Mouse (Mus musculus) G1E (cell line): ENCODE measurements around the gene Isg15. TPM values are rescaled to one million over a fixed set of nuclear protein-coding genes. Genes with fewer than 3 reads are reported as not detected.

Source experiments
- ATAC-seq: 2 replicates; pipeline ENCODE4 v1.8.0; 2016; ENCODE audit warnings: mild to moderate bottlenecking; ENCODE audit not compliant: insufficient number of reproducible peaks, poor library complexity, low FRiP score, severe bottlenecking; ENCODE audit errors: extremely low read depth
- DNase-seq: peaks from one replicate; pipeline ENCODE4 v3.0.0; 2012; ENCODE audit warnings: low spot score
- H3K27me3 ChIP-seq: 2 replicates; pipeline ENCODE4 v1.6.1; 2012; ENCODE audit warnings: mild to moderate bottlenecking, low read length, inconsistent platforms; ENCODE audit not compliant: insufficient read depth
- H3K36me3 ChIP-seq: replicated peaks from 2 replicates; pipeline ENCODE3; 2012; ENCODE audit warnings: mild to moderate bottlenecking, inconsistent platforms
- H3K4me1 ChIP-seq: 2 replicates; pipeline ENCODE4 v1.6.1; 2012; ENCODE audit warnings: low read depth, low read length, inconsistent platforms, mixed read lengths; ENCODE audit not compliant: insufficient read depth
- H3K4me3 ChIP-seq: 2 replicates; pipeline ENCODE4 v1.5.1; 2012; ENCODE audit warnings: low read depth, mild to moderate bottlenecking, inconsistent platforms, low read length, moderate library complexity, mixed read lengths
- H3K9me3 ChIP-seq: replicated peaks from 2 replicates; pipeline ENCODE4 v1.6.1; 2012; ENCODE audit warnings: inconsistent platforms
- CTCF ChIP-seq: IDR thresholded peaks from 2 replicates; pipeline ENCODE4 v1.5.1; 2012; ENCODE audit warnings: low read depth, low read length, inconsistent platforms, mixed read lengths
- GATA1 ChIP-seq: IDR thresholded peaks from 2 replicates; pipeline ENCODE4 v1.6.1; 2012; ENCODE audit warnings: borderline replicate concordance, low read length, inconsistent platforms, mixed read lengths
- GATA2 ChIP-seq: IDR thresholded peaks from 2 replicates; pipeline ENCODE4 v1.6.1; 2012; ENCODE audit warnings: low read depth, low read length, inconsistent platforms, borderline replicate concordance
- POLR2AphosphoS5 ChIP-seq: IDR thresholded peaks from 2 replicates; pipeline ENCODE4 v1.6.1; 2012; ENCODE audit warnings: low read depth, low read length, inconsistent platforms; ENCODE audit not compliant: insufficient replicate concordance
- TAL1 ChIP-seq: conservative IDR thresholded peaks from 2 replicates; pipeline ENCODE4 v1.6.1; 2012; ENCODE audit warnings: low read depth, low read length, inconsistent platforms, mixed read lengths
- polyA plus RNA-seq: library from polyadenylated mRNA; stranded (reverse); fragments of >175 nt; gene quantifications from 2 replicates; pipeline ENCODE4 v1.2.3, GENCODE M21; 2012
- total RNA-seq, 2 experiments: library from RNA; stranded (forward) in 1 of 2; stranded (reverse) in 1 of 2; fragments of 200-1000 nt in 1 of 2; fragments of >200 nt in 1 of 2; fragmentation: Nextera tagmentation in 1 of 2; gene quantifications; 2 replicates each; pipeline ENCODE4 v1.2.3; 2014 to 2017

Isg15 gene
- total RNA-seq (2014; fragmentation: Nextera tagmentation): not detected in 2 replicates
- 0.16 and 0.93 TPM in 2 replicates for total RNA-seq (2017)
- polyA plus RNA-seq: 0.09 and 0.16 TPM in 2 replicates

GRCm38 (mm10) chr4:156200623-156201475, at the start of gene Isg15:
Gene Isg15, minus strand, starts transcription at chr4:156200818.
- H3K4me1 ChIP-seq: peaks cover 25% of the 10 kb centered on the region
- ATAC-seq: no peak
- DNase-seq: no peak
- no peaks in the 10 kb centered on the region; the same call in 1 of the 2 replicates for H3K9me3 ChIP-seq
- H3K27me3 ChIP-seq: peaks cover 52% of the 10 kb centered on the region
- no peak for TF ChIP-seq GATA1
- no peak for TF ChIP-seq GATA2
- TF ChIP-seq TAL1: no peak
- TF ChIP-seq POLR2AphosphoS5: no peak
- TF ChIP-seq CTCF: no peak
- no peak within 1 kb of the TSS for H3K4me3 ChIP-seq
- no peaks in the 10 kb centered on the region for H3K36me3 ChIP-seq

GRCm38 (mm10) chr4:156249567-156249966, 48.9 kb upstream of the Isg15 start:
- Histone ChIP-seq H3K27me3 (no peaks in the 10 kb centered on the region), H3K4me1 (peaks cover 50% of the 10 kb centered on the region), H3K36me3 (peaks cover 66% of the 10 kb centered on the region), H3K9me3 (peaks cover 4% of the 10 kb centered on the region), H3K4me3 (no peak overlapping the region)
- ATAC-seq: no peak
- TF ChIP-seq GATA2: no peak
- TF ChIP-seq GATA1: no peak
- TF ChIP-seq CTCF: no peak
- no peak for TF ChIP-seq TAL1
- no peak for TF ChIP-seq POLR2AphosphoS5
- no peak for DNase-seq

- Histone ChIP-seq H3K4me1 (peaks cover 58% of the 10 kb centered on the region), H3K36me3 (peaks cover 69% of the 10 kb centered on the region), H3K9me3 (no peaks in the 10 kb centered on the region), H3K27me3 (no peaks in the 10 kb centered on the region), H3K4me3 (peak overlapping the region; percentile 76)
- no peak for TF ChIP-seq TAL1
- TF ChIP-seq POLR2AphosphoS5: no peak
- no peak for TF ChIP-seq CTCF
- TF ChIP-seq GATA1: no peak
- no peak for TF ChIP-seq GATA2
- DNase-seq (peak; percentile 28), ATAC-seq (no peak)
These were observed 36.2 kb upstream of the Isg15 start for GRCm38 (mm10) chr4:156236651-156237447.

- H3K4me3 ChIP-seq: peak within 1 kb of the TSS; percentile 91
- no peaks in the 10 kb centered on the region for H3K27me3 ChIP-seq
- peaks cover 69% of the 10 kb centered on the region for H3K36me3 ChIP-seq
- TF ChIP-seq TAL1: no peak
- TF ChIP-seq POLR2AphosphoS5: no peak
- no peak for TF ChIP-seq GATA2
- no peak for TF ChIP-seq GATA1
- TF ChIP-seq CTCF: no peak
- ATAC-seq: peak; percentile 52
- peaks cover 49% of the 10 kb centered on the region for H3K4me1 ChIP-seq
- DNase-seq: peak; percentile 94
- no peaks in the 10 kb centered on the region for H3K9me3 ChIP-seq
These were observed 35.4 kb upstream of the Isg15 start, which contains the start of gene Noc2l for GRCm38 (mm10) chr4:156235808-156236533. Gene Noc2l, plus strand, starts transcription at chr4:156236010.

- peak; percentile 10; the same call in 1 of the 2 replicates for ATAC-seq
- Histone ChIP-seq H3K4me3 (peak overlapping the region; percentile 91), H3K9me3 (no peaks in the 10 kb centered on the region), H3K36me3 (peaks cover 69% of the 10 kb centered on the region), H3K4me1 (peaks cover 43% of the 10 kb centered on the region), H3K27me3 (no peaks in the 10 kb centered on the region)
- DNase-seq: peak; percentile 51
- TF ChIP-seq POLR2AphosphoS5 (no peak), GATA2 (no peak), CTCF (no peak), GATA1 (no peak), TAL1 (no peak)
These were observed 34.7 kb upstream of the Isg15 start for GRCm38 (mm10) chr4:156235360-156235770.
